Mouse (Mus musculus) CH12.LX (cell line): ENCODE results near the gene Tasp1. TPM values are rescaled to one million over a fixed set of nuclear protein-coding genes. Genes with fewer than 3 reads are reported as not detected.

Experiments used
- DNase-seq: peaks from one replicate; pipeline ENCODE4 v3.0.0-alpha.2; 2013; ENCODE audit errors: extremely low read depth
- H3K27ac ChIP-seq: 2 replicates; pipeline ENCODE4 v1.5.1; 2012; ENCODE audit warnings: low read depth, mild to moderate bottlenecking, control low read depth, moderate library complexity; ENCODE audit not compliant: insufficient read depth
- H3K27me3 ChIP-seq: replicated peaks from 2 replicates; pipeline ENCODE3; 2012; ENCODE audit warnings: inconsistent platforms
- H3K36me3 ChIP-seq, 2 experiments: replicated peaks in 1 of 2; 2 replicates each; pipeline versions ENCODE3 to v1.6.1; 2012; ENCODE audit warnings: inconsistent platforms in 1 of 2, low read length in 1 of 2, mild to moderate bottlenecking in 1 of 2, mixed read lengths in 1 of 2, moderate library complexity in 1 of 2; ENCODE audit not compliant: control insufficient read depth in 1 of 2, insufficient read depth in 1 of 2
- H3K4me1 ChIP-seq, 2 experiments: 2 replicates each; pipeline ENCODE4 v1.6.1; 2012; ENCODE audit warnings: inconsistent platforms in 1 of 2, moderate library complexity in 1 of 2; ENCODE audit not compliant: insufficient read depth in 2 of 2, control insufficient read depth in 1 of 2
- H3K4me2 ChIP-seq: 2 replicates; pipeline ENCODE4 v1.6.1; 2012; ENCODE audit warnings: low read depth, mild to moderate bottlenecking, control low read depth; ENCODE audit not compliant: poor library complexity, insufficient read depth, severe bottlenecking
- H3K4me3 ChIP-seq, 3 experiments: fragments of 150-350 bp in 1 of 3; sonication (generic) in 1 of 3; replicated peaks in 1 of 3; 2 replicates each; pipeline versions ENCODE3 to v1.5.1; 2011 to 2012; ENCODE audit warnings: low read depth in 2 of 3, low read length in 2 of 3, mild to moderate bottlenecking in 2 of 3, moderate library complexity in 2 of 3, control low read depth in 1 of 3, improper control_type of control experiment in 1 of 3, inconsistent platforms in 1 of 3, mixed read lengths in 1 of 3; ENCODE audit not compliant: poor library complexity in 1 of 3
- H3K79me2 ChIP-seq: replicated peaks from 2 replicates; pipeline ENCODE4 v1.6.1; 2012; ENCODE audit warnings: mild to moderate bottlenecking, moderate library complexity; ENCODE audit not compliant: control insufficient read depth, poor library complexity, insufficient read depth, severe bottlenecking; ENCODE audit errors: extremely low read depth
- H3K9ac ChIP-seq: 2 replicates; pipeline ENCODE4 v1.6.1; 2012; ENCODE audit warnings: low read depth, mild to moderate bottlenecking, control low read depth, moderate library complexity; ENCODE audit not compliant: insufficient read depth
- H3K9me3 ChIP-seq: replicated peaks from 2 replicates; pipeline ENCODE3; 2012; ENCODE audit warnings: low read length, inconsistent platforms, mixed read lengths
- CHD1 ChIP-seq: IDR thresholded peaks from 2 replicates; pipeline ENCODE4 v1.6.1; 2012; ENCODE audit warnings: low read depth, low read length, improper control_type of control experiment, inconsistent platforms
- CHD2 ChIP-seq: IDR thresholded peaks from 2 replicates; pipeline ENCODE4 v1.6.1; 2011; ENCODE audit warnings: low read length, improper control_type of control experiment
- ELF1 ChIP-seq: IDR thresholded peaks from 2 replicates; pipeline ENCODE4 v1.6.1; 2014; ENCODE audit warnings: low read depth, mild to moderate bottlenecking, inconsistent platforms, low read length, improper control_type of control experiment
- EP300 ChIP-seq: IDR thresholded peaks from 2 replicates; pipeline ENCODE4 v1.6.1; 2011; ENCODE audit warnings: low read length, improper control_type of control experiment
- ETS1 ChIP-seq: conservative IDR thresholded peaks from 2 replicates; pipeline ENCODE4 v1.6.1; 2012; ENCODE audit warnings: low read depth, mild to moderate bottlenecking, inconsistent platforms, low read length, improper control_type of control experiment, moderate library complexity
- HCFC1 ChIP-seq: IDR thresholded peaks from 2 replicates; pipeline ENCODE4 v1.6.1; 2012; ENCODE audit warnings: low read depth, mild to moderate bottlenecking, inconsistent platforms, low read length, improper control_type of control experiment
- JUN ChIP-seq: IDR thresholded peaks from 2 replicates; pipeline ENCODE4 v1.6.1; 2011; ENCODE audit warnings: low read depth, mild to moderate bottlenecking, low read length, improper control_type of control experiment, moderate library complexity; ENCODE audit not compliant: insufficient read depth
- KAT2A ChIP-seq: IDR thresholded peaks from 2 replicates; pipeline ENCODE4 v1.6.1; 2012; ENCODE audit warnings: low read length, improper control_type of control experiment, inconsistent platforms; ENCODE audit not compliant: insufficient replicate concordance
- MAFK ChIP-seq: IDR thresholded peaks from 2 replicates; pipeline ENCODE4 v1.6.1; 2011; ENCODE audit warnings: low read length, improper control_type of control experiment; ENCODE audit not compliant: insufficient replicate concordance
- MAX ChIP-seq: IDR thresholded peaks from 2 replicates; pipeline ENCODE4 v1.6.1; 2011; ENCODE audit warnings: low read length, improper control_type of control experiment
- MAZ ChIP-seq: IDR thresholded peaks from 2 replicates; pipeline ENCODE4 v1.6.1; 2012; ENCODE audit warnings: low read depth, mild to moderate bottlenecking, inconsistent platforms, low read length, improper control_type of control experiment, moderate library complexity
- MXI1 ChIP-seq: IDR thresholded peaks from 2 replicates; pipeline ENCODE4 v1.6.1; 2011; ENCODE audit warnings: mild to moderate bottlenecking, low read depth, low read length, improper control_type of control experiment
- PAX5 ChIP-seq: IDR thresholded peaks from 2 replicates; pipeline ENCODE4 v1.6.1; 2012; ENCODE audit warnings: low read length, inconsistent platforms, mixed read lengths
- POLR2A ChIP-seq: IDR thresholded peaks from 2 replicates; pipeline ENCODE4 v1.6.1; 2011; ENCODE audit warnings: low read depth, mild to moderate bottlenecking, improper control_type of control experiment, low read length
- SIN3A ChIP-seq: IDR thresholded peaks from 2 replicates; pipeline ENCODE4 v1.6.1; 2012; ENCODE audit warnings: low read length, improper control_type of control experiment, inconsistent platforms
- TCF12 ChIP-seq: IDR thresholded peaks from 2 replicates; pipeline ENCODE4 v1.6.1; 2014; ENCODE audit warnings: low read depth, mild to moderate bottlenecking, inconsistent platforms, low read length, improper control_type of control experiment
- UBTF ChIP-seq: IDR thresholded peaks from 2 replicates; pipeline ENCODE4 v1.6.1; 2012; ENCODE audit warnings: low read depth, mild to moderate bottlenecking, inconsistent platforms, low read length, improper control_type of control experiment, moderate library complexity
- USF2 ChIP-seq: conservative IDR thresholded peaks from 2 replicates; pipeline ENCODE4 v1.6.1; 2011; ENCODE audit warnings: low read depth, low read length, improper control_type of control experiment
- ZC3H11A ChIP-seq: IDR thresholded peaks from 2 replicates; pipeline ENCODE4 v1.6.1; 2012; ENCODE audit warnings: low read depth, mild to moderate bottlenecking, inconsistent platforms, low read length, improper control_type of control experiment
- ZKSCAN1 ChIP-seq: IDR thresholded peaks from 2 replicates; pipeline ENCODE4 v1.6.1; 2012; ENCODE audit warnings: low read depth, inconsistent platforms, low read length, improper control_type of control experiment, borderline replicate concordance
- dilution Hi-C: fragments of 300-500 bp; cut with MboI; formaldehyde crosslinking; loops from 2 replicates; pipeline ENCODE4 v1.14.3; 2020; ENCODE audit warnings: low sequenced_read_pairs; ENCODE audit not compliant: extremely low pct_unique_long_range_greater_than_20kb, extremely low pct_ligation_motif_present
- in situ Hi-C: fragments of 300-500 bp; cut with MboI; formaldehyde crosslinking; loops from 3 replicates; pipeline ENCODE4 v1.14.3; 2019; ENCODE audit warnings: low sequenced_read_pairs, low pct_ligation_motif_present, low pct_unique_long_range_greater_than_20kb, mixed read lengths
- polyA plus RNA-seq: library from polyadenylated mRNA; unstranded; fragments of >175 nt; gene quantifications from 2 replicates; pipeline ENCODE4 v1.2.1, GENCODE M21; 2012; ENCODE audit warnings: low read depth; ENCODE audit not compliant: insufficient read length
- total RNA-seq, 2 experiments: library from RNA; depleted of rRNA; stranded (reverse); fragments of 300-350 nt in 1 of 2; fragments of >200 nt in 1 of 2; gene quantifications; 2 replicates each; pipeline ENCODE4 v1.2.3; 2012 to 2014

Tasp1 gene
- total and polyA plus RNA-seq, 3 experiments = 28.8 to 64.5 (median 28.9) TPM

- Histone ChIP-seq H3K4me1 (peaks cover 0 to 19% of the 10 kb centered on the region in 2 experiments; a peak in 2 of 4 replicates), H3K4me3 (no peak overlapping the region), H3K27me3 (no peaks in the 10 kb centered on the region), H3K27ac (no peak overlapping the region), H3K9ac (no peak overlapping the region), H3K4me2 (no peak overlapping the region), H3K36me3 (peaks cover 5 to 31% of the 10 kb centered on the region in 2 experiments), H3K79me2 (no peaks in the 10 kb centered on the region), H3K9me3 (no peaks in the 10 kb centered on the region)
- no peak for DNase-seq
- in situ Hi-C loops = no loop called here
- TF ChIP-seq MAFK = no peak
- TF ChIP-seq JUN = no peak
- TF ChIP-seq HCFC1 = no peak
- no peak for TF ChIP-seq MAZ
- no peak for TF ChIP-seq MAX
- no peak for TF ChIP-seq POLR2A
- TF ChIP-seq CHD1 = no peak
- TF ChIP-seq ETS1 = no peak
- no peak for TF ChIP-seq USF2
- TF ChIP-seq MXI1 = no peak
- no peak for TF ChIP-seq ZKSCAN1
- no peak for TF ChIP-seq ELF1
- no peak for TF ChIP-seq UBTF
- no peak for TF ChIP-seq PAX5
- TF ChIP-seq CHD2 = no peak
- no peak for TF ChIP-seq TCF12
- dilution Hi-C loops = no loop called here
Observed at GRCm38 (mm10) chr2:139883581-139884263, 182.9 kb downstream of the Tasp1 start.

- no peak overlapping the region for H3K9ac ChIP-seq
- no peak overlapping the region for H3K4me3 ChIP-seq
- H3K27ac ChIP-seq = no peak overlapping the region
- H3K9me3 ChIP-seq = no peaks in the 10 kb centered on the region
- H3K4me2 ChIP-seq = no peak overlapping the region
- TF ChIP-seq ZC3H11A = no peak
- TF ChIP-seq KAT2A = no peak
- no peak for TF ChIP-seq MAFK
- no peak for TF ChIP-seq SIN3A
- no peak for TF ChIP-seq UBTF
- TF ChIP-seq EP300 = no peak
- TF ChIP-seq MAZ = no peak
- TF ChIP-seq CHD2 = no peak
- dilution Hi-C loops (no loop called here), in situ Hi-C loops (no loop called here)
- H3K4me1 ChIP-seq = no peaks in the 10 kb centered on the region
- H3K36me3 ChIP-seq = peaks cover 5 to 29% of the 10 kb centered on the region in 2 experiments
- no peak for DNase-seq
- no peaks in the 10 kb centered on the region for H3K27me3 ChIP-seq
- H3K79me2 ChIP-seq = no peaks in the 10 kb centered on the region
Observed at GRCm38 (mm10) chr2:139878052-139878621, 188.5 kb downstream of the Tasp1 start.
